Mouse (Mus musculus) NIH3T3 (cell line): Measurements from ENCODE around the gene Prr22.

ENCODE experiments used
- DNase-seq: peaks from one replicate; pipeline ENCODE4 v3.0.0-alpha.2; 2012; ENCODE audit warnings: low read depth

The Prr22 gene

DNA sequence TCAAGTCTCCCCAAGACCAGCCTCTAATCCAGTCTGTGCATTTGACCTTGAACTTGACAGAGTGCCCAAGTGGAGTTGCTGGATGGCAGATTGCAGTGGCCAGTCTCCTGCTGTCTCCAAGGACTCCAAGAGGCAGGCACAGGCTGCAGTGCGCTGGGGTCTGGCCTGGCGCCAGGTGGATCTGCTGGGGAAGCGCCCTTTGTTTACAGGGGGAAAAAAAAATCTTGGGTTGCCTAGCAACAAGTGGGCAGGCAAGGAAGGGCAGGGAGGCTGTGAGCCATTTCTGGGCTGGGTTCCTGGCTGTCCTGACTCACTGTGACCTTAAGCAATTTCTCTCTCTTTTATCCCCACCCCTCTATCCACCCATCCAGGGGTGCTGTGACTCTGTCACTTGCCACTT lies 40.2 kb downstream of the Prr22 start:
- peak; percentile 95 for DNase-seq

DNA sequence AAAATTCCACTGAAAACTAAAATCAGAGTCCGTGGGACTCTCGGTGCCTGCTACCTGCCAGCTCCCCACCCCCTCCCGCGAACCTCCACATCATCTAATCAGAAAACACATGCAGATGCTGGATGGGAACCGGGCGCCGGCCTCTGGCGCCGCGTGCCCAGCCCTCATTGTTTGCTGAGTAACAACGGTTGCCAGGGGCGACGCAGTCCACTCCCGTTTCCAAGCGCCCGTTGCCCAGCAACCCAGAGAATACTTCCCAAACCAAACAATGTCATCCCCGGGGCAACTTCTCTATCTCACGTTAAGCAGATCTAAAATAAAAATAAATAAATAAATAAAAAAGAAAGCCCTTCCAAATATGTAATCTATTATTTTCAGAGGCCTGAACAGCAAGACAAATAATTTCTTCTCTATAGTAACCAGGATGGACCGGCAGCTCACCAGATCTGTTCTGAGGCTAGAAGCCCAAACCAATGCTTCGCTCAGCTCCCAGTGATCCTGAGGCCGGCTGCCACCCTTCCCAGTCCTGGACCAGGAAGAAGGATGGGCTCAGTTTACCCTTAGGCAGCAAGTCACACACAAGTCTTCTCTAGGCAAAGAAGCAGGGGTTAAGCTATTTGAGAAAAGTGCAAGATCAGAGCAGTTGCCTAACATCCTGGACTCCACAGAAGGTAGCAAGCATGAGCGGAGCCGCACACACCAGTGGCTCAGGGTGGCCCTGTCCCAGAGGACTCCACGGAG lies 44.4 kb downstream of the Prr22 start:
- peak; percentile 81 for DNase-seq

DNA sequence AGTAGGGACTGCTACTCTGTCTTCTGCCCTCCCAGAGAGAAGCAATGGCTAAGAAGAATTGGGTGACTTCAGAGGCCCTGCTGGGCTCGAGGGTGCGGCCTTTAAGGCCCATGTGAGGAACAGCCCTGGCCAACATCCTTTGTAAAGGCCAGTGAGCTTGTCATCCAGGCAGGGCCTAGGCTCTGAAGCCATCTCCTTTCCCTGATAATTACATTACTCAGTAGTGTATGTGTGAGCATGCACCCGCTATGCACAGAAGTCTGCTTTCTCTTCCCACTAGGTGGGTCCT lies 45.0 kb downstream of the Prr22 start:
- DNase-seq: no peak

DNA sequence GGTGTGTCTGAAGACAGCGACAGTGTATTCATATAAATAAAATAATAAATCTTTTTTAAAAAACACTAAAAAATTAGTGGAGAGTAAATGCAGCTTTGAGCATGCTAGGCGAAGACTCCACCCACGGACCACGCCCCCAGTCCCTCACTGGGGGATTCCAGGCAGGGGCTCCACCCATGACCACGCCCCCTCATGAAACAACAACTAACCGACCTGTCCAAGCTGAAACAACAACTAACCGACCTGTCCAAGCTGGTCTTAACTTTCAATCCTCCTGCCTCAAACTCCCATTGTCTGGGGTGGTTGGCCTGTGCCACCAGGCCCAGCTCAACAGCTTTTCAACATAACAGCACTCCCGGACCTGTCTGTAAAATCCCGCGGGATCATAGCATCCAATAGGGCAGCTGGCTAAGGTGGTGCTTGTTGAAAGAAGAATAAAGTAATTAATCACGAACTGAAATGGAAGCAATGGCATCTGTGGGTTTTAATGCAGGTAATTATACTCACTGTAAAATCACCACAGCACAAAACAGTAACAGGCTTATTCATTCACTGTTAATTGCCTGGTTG lies 48.1 kb downstream of the Prr22 start:
- DNase-seq: peak; percentile 28

DNA sequence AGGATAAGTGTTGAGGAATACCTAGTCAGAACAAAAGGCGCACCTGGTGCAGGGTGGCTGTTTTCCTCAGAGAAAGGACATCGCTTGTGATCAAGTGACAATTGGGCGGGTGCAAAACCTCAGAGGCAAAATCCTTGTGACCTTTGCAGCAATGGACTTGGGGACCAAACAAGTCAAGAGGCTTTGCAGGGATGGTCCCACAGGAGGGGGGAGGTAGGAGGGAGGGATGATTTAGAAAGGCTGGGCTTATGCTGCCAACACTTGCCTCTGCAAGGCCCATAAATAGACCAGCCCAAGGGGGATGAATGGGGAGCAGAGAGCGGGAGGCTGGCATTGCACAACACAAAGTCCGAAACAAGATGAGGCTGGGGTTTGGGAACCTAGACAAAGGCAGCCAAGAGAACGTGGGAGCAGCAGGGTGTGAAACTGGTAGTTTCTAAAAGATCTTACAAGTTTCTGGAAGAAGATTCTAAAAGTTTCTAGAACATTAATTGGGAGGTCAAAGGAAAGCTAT lies 49.0 kb downstream of the Prr22 start:
- DNase-seq: peak; percentile 51

DNA sequence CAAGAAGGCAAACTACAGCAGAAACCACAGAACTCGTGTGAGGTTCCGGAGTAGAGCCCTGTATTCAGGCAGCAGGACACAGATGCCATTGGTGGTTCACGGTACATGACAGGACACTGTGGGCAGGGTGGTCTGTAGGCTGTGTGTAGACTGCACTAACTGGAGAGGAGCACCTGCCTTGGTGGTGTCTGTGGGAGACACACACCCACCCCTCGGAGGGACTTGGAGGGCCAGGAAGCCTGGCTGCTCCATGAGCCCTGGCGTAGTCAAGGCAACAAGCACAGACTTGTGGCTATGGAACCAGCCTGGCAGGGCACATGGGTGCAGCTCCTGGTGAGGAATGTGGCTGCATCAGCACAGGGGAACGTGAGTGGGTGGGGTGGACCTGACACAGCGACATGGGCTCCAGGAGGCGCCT lies 49.7 kb downstream of the Prr22 start:
- DNase-seq: peak; percentile 24
